Mouse (Mus musculus) CH12F3 (cell line): ENCODE results near the gene S100a1.

Experiments used
- in situ Hi-C: fragments of 300-500 bp; cut with MboI; formaldehyde crosslinking; loops from 2 replicates; pipeline ENCODE4 v1.14.3; 2020; ENCODE audit warnings: low sequenced_read_pairs

Gene S100a1

GRCm38 (mm10) chr3:90512276-90512675, 1.9 kb downstream of the S100a1 start:
- in situ Hi-C loops: no loop called here

- in situ Hi-C loops: no loop called here
These were observed 4.5 kb downstream of the S100a1 start for GRCm38 (mm10) chr3:90509747-90510123.

DNA sequence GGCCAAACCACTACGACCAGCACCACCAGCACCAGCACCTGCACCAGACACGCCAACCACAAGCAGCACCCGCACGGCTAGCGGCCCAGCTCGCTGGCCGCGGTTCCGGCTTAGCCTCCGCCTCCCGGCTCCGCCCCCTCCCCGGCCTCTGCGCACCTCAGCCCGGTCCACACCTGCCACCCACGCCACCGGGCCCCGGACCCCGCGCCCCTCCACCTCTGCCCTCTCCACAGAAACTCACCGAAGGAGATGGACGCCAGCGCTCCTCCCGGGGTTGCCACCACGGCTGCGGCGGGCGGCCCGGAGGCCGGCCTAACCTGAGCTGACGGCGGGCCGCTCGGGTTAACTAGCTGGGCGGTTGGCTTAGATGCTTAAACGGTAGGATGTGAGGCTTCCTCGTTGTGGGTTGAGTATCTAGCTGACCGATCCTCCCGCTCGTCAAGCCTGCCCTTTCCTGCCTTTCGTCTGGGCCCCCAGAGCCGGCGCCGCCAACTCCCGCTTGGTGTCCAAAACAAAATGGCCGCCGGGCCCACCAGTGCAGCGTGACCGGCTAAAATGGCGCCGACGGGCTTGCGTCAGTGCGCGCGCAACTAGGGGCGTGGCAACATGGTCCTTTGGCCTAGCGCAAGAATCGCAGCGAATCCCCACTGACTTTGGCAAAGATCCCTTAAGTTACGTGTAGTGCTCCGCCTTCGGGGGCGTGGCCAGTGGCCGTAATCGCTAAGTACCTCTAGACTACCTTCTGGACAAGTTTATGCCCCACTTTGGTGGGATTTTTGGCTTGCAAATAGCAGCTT, 5.0 kb downstream of the S100a1 start, which contains the start of gene Chtop:
Chtop (minus strand) TSS at position 549 of the 797 bp plus-strand sequence.
- in situ Hi-C loops: no loop called here

DNA sequence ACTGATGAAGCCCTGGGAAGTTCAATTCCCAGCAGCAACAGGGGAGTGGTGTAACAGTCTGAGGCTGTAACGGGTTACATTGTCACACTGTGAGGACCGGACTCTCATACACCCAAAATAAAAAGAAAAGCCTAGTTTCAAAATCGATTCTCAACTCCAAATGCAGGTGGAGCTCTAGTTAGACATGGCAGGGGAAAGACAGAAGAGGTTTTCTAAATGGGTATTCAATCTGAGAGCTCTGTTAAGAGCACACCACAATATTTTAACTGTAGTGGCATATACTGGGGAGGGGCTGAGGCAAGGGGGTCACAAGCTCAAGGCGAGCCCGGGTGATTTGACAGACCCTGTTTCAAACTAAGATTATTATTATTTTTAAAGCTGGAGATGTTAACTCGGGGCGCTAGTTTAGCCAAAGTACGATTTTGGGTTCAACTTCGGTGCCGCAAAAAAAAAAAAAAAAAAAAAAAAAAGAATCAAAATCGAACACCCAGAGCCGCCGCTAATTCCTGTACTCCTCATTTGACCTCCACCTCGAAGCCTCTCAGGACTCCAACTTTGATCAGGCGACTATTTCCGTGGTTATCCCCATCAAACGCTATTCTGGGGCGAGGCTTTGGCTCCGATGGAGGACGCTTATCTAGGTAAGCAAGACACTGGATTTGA, 5.8 kb downstream of the S100a1 start:
- in situ Hi-C loops: no loop called here

DNA sequence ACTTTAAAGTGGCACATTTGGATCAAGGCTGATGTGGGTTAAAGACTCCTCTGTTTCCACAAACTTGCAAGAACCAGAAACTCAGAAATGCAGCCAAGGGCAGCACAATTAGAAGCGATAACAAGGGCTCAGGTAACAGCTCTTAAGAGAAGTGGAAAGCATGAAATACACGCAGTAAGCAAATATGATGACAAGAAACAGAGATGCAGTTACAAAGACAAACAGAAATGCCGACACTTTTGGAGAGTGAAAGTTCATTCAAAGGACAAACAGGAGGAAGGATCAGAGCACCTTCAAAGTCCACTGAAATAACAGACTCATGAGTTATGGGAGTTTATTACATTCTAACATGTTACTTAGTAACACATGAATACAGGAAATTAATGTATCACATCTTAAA, 7.8 kb downstream of the S100a1 start:
- in situ Hi-C loops: no loop called here

DNA sequence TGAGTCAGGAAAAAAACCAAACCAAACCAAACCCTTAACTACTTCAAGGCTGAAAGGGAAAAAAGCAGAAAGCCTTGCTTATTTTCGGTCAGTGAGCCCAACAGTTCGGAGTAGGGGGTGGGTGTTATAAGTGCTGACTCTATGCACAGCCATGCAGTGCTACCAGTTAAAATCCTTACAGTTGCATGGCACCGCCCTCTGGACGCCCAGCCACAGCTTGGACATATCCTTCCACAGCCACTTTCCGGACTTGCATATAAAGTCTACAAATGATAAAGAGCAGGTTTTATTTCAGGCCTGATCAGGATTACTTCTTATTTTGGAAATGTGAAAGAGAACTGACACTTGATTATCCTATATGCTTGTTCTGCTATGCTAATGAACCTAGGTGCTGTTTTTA, 9.0 kb downstream of the S100a1 start:
- in situ Hi-C loops: no loop called here

DNA sequence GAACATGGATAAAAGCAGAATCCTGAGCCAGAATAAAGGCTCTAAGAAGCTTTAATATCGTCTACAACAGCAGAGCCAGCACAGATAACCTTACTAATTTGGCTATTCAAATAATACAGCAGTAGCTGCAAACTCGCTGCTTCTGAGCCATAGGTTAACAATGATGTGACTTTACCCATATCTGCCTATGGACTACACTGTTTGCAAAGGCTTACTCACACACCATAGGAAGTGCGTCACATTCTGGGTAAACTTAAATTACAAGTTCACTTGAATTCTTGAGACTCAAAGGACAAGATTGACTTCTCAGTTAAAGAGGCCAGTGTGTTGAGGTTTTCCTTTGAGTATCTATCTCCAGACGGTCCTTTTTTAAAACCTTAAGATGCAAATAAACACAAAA, 10.7 kb downstream of the S100a1 start:
- in situ Hi-C loops: no loop called here

- in situ Hi-C loops: no loop called here
These were observed 16.6 kb downstream of the S100a1 start for GRCm38 (mm10) chr3:90497597-90497996.

DNA sequence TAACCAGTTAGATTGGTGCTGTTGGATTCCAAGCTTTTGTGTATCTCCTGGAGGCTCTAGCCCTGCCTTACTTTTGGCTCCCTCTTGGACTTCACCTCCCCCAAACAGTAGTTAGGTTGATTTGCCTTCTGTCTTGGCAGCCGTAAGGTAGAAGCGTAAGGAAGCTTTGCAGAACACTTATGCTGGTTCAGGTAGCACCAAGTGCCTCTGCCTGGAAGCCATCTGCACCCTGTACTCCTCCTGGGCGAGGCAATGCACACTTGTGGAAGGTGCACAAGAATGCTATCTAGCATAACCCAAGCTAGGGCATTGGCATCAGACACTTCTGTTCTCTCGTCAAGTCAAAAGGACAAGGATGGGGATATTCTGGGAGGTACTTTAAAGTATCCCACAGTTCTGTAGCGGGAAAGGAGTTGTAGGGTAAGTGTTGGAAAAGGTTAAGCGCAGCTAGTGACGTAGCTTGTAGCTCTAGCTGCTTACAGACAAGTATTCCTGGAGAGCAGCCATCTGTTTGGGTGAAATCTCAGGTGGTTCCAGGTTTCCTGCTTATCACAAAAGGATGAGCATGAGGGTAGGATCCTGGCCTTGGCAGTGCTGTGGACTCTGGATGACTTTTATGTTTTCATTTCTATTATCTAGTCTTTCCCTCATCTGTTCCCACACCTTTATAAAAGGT, 18.2 kb downstream of the S100a1 start:
- in situ Hi-C loops: no loop called here

- in situ Hi-C loops: no loop called here
These were observed 20.2 kb downstream of the S100a1 start for GRCm38 (mm10) chr3:90493831-90494540.

- in situ Hi-C loops: no loop called here
These were observed 22.8 kb downstream of the S100a1 start for GRCm38 (mm10) chr3:90491350-90491749.

- in situ Hi-C loops: no loop called here
These were observed 23.4 kb downstream of the S100a1 start, which contains the start of gene Snapin for GRCm38 (mm10) chr3:90490696-90491256. TSS of gene Snapin (minus strand) at chr3:90491033.

- in situ Hi-C loops: no loop called here
These were observed 25.6 kb downstream of the S100a1 start for GRCm38 (mm10) chr3:90488576-90488975.

- in situ Hi-C loops: no loop called here
These were observed 27.2 kb downstream of the S100a1 start for GRCm38 (mm10) chr3:90486998-90487397.

- in situ Hi-C loops: no loop called here
These were observed 38.2 kb downstream of the S100a1 start, which contains the start of gene Ilf2 for GRCm38 (mm10) chr3:90475831-90476611. TSS of gene Ilf2 (plus strand) at chr3:90476126.

GRCm38 (mm10) chr3:90475151-90475830, 38.9 kb downstream of the S100a1 start:
- in situ Hi-C loops: no loop called here

DNA sequence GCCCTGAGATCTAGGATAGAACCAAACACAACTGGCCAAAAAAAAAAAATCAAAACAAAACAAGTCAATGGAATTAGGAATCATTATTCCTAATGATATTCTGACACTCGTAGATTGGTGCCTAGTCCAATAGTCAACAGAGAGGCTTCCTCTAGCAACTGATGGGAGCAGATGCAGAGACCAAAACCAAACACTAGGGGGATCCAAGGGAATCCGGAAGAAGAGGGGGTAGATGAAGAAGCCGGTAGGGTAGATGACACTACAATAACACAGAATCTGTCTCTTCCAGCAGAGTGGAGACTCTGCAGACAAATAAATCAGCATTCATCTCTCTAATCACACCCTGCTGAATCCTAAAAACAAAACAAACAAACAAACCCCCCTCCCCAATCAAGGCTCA, 42.0 kb downstream of the S100a1 start:
- in situ Hi-C loops: no loop called here

DNA sequence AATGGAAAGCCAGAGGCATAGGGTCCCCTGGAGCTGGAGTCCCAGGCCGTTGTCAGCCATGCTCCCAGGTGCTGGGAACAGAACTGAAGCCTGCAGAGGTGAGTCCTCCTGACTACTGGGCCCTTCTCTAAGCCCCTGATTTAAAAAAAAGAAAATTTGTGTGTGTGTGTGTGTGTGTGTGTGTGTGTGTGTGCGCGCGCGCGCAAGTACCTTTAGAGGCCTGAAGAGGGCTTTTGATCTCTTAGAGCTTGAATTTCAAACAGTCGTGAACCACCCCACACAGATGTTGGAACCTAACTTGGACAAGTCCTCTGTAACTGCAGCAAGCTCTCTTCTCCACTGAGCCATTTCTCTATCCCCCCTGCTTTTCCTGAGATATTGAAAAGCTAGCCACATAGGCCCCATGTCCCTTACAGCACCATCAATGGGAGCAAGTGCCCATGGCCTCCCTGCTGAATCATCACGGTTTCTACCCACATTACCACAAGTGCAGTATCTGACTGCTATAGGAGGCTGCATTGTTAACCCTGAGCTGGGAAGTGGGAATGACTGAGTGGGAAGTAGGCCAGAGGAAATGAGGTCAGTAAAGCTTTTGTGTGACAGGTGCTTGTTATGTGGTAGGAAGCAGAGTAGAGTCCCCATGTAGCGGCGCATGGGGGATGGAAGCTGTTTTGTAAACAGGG, 46.4 kb downstream of the S100a1 start:
- in situ Hi-C loops: no loop called here

DNA sequence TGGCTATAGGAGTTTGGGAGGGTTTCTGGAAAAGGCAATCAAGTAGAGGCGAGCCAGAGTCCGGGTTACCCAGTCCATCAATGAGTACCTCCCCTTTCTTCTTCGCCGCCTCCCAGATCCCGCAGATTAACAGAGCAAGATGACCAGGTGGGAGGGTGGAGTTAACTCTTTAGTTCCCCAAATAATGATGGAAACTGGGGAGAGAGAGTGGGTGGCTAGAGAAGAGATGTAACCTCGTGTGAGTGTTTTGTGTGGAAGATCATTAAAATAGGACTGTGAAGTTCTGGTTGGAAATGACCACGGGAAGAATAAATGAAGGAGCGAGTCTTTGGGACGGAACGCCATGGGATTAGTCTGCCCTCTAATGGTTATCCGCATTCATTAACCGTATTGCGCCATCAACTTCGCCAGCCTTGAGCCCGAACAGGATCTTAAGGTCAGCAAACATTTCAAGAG, 47.9 kb downstream of the S100a1 start:
- in situ Hi-C loops: no loop called here
